Mouse (Mus musculus): ENCODE data around the gene Ccna2.
A peak's percentile ranks its signal among the peaks of the same experiment; 100 is the strongest.
"Not testable (repeated sequence)": the region's sequence is repeated elsewhere in the genome, so short reads cannot be mapped to it uniquely, and the experiment has no call there.

Gene Ccna2

GRCm38 (mm10) chr3:36571827-36572378 lies at the start of gene Ccna2:
TSS of gene Ccna2 (minus strand) at chr3:36572150.
- DNase-seq = peak; percentile 98

- peak; percentile 23 for DNase-seq
These were observed 46.2 kb upstream of the Ccna2 start for GRCm38 (mm10) chr3:36618181-36618580.

GRCm38 (mm10) chr3:36613908-36614255 lies 41.9 kb upstream of the Ccna2 start:
- peak; percentile 2 for DNase-seq

DNA sequence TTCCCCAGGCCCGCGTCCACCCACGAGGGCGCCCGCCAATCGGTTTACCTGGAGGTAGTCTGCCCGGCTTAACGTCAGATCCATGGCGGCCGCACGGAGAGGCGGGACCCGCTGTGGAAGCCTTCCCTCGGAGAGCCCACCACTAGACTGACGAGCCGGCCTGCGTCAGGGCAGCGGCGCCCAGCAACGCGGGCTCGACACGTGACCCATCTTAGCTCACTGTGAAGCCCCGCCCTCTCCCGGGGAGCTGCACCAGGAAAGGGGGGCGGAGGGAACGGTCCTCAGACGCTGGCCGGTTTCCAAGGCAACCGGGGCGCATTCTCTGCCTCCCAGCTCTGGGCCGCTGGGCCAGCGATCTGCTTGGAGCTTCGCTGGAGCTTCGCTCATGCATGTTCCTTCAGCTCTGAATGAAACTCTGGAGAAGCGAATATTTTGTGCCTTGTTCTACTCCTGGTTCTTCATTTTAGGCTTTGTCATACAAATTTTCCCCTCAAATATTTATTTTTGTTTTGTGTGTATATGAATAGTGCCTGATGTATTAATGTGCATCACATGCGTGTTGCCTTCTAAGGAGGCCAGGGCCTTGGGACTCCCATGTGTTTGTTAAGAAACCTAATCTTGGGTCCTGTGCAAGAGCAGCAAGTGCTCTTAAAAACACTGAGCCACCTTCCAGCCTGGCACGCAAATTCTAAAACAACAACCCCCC lies 41.4 kb upstream of the Ccna2 start, which contains the start of gene Bbs7:
Bbs7 (minus strand) TSS at position 276 of the 706 bp plus-strand sequence.
- peak; percentile 90 for DNase-seq

GRCm38 (mm10) chr3:36612687-36613086 lies 40.7 kb upstream of the Ccna2 start:
- DNase-seq = no peak

DNA sequence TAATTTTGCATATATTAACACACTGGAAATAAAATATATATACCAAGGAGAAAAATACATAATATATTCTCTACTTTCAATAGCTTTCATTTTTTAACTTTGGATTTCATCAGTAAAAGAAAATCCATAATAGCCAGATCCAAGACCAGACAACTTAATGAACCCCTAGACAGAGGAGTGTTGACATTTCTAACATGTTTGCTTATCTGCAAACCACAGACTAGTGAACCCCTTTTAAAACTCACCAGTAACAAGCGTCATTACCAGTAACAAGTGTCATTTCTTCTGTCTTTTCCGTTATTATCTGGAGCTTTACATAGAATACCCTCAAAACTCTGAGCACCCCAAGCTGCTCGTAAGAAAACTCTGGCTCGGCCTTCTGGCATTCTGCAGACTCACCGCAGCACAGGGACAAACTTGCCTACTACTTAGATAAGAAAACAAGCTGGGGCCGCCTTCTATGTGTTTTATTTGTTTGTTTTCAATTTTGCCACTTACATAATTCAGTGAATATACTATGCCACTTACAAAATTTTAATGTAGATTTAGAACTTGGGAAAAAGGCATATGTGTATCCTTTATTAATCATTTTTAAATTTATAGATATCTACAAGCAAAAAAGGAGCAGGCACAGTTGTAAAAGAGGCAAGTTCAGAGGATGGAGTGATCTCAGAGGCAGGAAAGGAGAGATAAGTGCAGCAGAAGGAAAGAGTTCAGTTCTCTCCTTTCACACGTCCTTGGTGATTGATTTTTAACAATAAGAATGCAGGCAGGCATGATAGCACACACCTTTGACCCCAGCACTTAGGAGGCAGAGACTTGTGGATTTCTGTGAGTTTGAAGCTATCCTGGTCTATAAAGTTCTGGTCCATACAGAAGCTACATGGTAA lies 34.2 kb upstream of the Ccna2 start:
- DNase-seq = no peak

DNA sequence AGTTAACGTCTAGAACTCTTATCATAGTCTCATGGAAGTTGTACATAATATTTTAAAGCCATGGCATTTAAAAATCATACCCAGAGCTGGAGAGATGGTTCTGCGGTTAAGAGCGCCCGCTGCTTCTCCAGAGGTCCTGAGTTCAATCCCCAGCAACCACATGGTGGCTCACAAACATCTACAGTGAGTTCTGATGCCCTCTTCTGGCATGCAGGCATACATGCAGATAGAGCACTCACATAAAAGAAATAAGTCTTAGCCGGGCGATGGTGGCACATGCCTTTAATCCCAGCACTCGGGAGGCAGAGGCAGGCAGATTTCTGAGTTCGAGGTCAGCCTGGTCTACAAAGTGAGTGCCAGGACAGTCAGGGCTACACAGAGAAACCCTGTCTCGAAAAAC lies 27.8 kb upstream of the Ccna2 start:
- not testable (repeated sequence) for DNase-seq

DNA sequence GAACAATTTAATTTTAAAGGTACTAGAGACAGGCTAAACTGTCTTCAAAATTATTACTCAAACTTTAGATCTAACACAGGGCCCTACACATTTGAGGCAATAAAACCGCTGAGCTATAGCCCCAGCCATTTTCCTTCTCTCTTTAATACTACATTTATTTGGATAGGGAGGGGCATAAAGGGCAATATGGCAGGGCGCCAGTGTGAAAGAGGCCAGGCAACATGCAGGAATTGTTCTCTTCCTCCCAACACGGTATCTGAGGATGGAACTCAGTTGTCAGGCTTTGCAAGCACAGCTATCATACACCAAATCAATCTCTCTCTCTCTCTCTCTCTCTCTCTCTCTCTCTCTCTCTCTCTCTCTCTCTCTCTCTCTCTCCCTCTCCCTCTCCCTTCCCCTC lies 26.9 kb upstream of the Ccna2 start:
- no peak for DNase-seq

DNA sequence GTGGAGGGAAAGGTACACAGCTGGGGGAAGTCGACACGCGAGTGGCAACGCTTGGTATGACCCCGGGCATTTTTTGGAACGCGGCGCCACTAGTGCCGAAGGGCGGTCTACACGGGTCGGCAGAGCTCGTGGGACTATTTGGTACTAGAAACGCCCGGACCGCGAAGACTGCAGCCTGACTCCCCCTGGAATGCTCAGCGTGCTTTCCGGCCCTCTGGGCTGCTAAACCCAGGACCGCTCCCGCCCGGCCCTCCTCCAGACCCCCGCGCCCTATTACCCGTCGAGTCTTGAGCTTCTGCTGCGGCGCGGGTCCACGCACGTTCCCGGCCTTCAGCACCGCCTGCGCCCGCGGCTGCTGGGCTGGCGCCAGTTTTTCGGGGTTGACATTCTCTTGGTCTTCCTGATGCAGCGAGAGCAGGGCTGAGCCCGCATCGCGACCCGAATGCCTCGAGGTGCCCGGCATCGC lies 556 bp downstream of the Ccna2 start:
- peak; percentile 3 for DNase-seq

- DNase-seq = no peak
These were observed 2.1 kb downstream of the Ccna2 start for GRCm38 (mm10) chr3:36569836-36570235.

DNA sequence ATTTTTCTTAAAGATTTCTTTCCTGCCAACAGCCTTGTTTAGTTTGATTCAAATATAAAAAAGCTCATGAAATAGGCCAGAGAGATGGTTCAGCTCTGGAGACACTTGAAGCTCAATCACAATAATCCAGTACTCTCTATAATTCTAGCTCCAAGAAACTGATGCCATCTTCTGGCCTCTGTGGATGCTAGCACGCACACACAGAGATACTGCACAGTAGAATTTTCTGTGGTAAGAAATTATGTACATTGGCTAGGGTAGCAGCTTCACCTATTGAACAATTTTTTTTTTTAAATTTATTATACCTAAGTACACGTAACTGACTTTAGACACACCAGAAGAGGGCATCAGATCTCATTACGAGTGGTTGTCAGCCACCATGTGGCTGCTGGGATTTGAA lies 8.3 kb downstream of the Ccna2 start:
- no peak for DNase-seq

DNA sequence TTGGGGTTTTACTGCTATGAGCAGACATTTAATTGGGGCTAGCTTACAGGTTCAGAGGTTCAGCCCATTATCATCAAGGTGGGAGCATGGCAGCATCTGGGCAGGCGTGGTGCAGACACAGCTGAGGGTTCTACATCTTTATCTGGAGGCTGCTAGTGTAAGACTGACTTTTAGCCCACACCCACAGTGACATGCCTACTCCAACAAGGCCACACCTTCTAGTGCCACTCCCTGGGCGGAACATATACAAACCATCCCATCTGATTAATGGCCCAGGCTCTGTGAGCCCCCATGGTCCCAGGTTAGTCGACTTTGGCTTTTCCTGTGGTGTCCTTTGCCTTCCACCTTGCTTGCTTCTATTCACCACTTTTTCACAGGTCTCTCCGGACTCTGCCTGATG lies 12.3 kb downstream of the Ccna2 start:
- no peak for DNase-seq

GRCm38 (mm10) chr3:36557601-36558000 lies 14.3 kb downstream of the Ccna2 start:
- no peak for DNase-seq

DNA sequence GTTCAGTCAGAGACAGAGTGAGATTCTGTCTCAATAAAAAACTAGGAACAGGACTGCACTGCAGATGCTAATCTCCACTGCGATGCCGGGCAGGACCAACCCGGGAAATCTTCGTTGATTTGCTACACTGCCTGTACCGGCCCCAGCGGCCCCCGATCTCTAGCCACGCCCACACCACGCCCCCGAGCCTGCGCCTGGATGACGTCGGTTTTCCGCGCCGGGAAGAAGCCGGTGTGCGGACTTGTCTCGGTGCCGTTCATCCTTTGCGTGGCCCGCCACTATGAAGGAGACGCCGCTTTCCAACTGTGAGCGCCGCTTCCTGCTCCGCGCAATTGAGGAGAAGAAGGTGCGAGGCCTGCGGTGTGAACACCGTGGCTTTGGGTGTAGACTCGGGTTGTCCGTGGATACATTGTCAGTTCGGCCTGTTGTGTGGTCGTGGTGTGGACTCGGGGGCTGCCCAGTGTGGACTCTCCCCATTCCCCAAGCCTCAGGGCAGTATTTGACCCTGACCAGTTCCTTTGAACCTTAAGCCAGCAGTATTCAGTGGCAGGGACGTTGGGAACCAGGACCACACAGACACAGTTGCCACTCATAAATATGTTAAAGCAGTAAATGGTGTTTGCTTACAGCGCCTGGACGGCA lies 19.4 kb downstream of the Ccna2 start, which contains the start of gene Exosc9:
Exosc9 (plus strand) TSS at position 201 of the 642 bp plus-strand sequence.
- DNase-seq = peak; percentile 90

- peak; percentile 7 for DNase-seq
These were observed 20.0 kb downstream of the Ccna2 start for GRCm38 (mm10) chr3:36551851-36552384.

DNA sequence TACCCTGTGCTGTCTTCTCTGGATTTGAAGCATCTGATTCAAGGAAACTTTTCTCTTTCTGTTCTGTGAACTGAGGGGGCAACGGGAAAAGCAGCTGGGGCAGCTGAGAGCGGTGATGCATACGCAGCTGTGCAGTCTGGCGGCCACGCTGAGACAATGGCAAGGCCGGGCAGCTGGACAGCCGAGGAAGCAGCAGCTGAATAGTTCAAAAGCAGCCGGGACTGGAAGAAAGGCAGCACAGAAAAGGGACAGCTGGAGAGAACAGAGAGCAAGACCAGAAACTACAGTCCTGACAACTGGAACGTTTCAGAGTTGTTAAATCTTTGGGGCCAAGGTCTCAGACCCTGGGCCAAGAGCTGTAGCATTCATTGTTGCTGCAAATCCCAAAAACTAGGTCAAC lies 20.6 kb downstream of the Ccna2 start:
- DNase-seq = no peak

DNA sequence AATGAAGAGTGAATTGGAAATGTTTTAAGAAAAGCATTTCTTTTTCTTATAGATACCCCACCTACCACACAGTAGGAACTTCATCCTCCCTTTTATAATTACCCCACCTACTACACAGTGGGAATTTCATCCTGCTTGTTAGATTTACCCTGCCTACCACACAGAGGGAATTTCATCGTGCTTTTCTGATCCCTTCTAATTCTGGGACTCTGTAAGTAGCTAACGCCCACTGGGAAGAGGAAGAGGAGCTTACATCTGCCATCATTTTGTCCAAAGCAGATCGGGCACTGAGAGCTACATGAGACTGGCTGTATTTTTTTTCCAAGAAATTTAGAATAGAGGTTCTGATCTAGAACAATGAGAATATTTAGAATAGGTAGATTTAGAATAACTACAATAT lies 27.0 kb downstream of the Ccna2 start:
- DNase-seq = no peak

- DNase-seq = no peak
These were observed 30.6 kb downstream of the Ccna2 start for GRCm38 (mm10) chr3:36541399-36541798.

- no peak for DNase-seq
These were observed 31.2 kb downstream of the Ccna2 start for GRCm38 (mm10) chr3:36540756-36541155.

DNA sequence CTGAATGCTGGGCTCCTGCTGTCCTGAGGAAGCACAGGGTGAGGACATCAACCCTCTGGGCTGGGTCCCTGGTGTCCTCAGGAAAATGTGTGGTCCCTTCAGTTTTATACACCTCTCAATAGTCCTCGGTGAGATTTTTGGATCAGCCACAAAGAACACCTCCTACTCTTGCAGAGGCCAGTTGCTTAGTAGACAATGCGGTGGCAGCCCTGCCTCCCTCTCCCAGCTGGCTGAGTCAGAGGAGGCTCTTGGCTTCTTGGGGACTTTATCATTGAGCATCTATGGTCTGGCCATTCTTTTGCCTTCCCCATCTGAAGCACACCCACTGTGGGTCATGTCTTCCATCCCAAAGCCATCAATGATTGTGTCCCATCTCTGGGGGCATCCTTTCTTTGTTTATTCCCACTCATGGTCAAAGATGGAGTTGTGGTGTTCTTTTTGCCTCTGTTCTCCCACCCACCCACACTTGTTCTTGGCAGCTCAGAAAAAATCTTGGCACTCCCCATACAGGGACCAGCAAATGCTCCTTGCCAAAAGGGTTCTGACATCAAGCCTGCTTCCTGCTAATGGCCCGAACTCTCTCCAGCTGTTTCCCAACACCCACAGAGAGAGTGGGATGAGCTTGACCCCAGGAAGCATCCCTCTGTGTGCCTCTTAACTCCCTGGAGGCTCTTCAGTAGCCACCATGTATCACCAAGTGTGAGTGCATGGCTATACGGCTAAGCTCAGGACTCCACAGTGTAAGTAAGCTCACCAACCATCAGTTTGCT lies 34.1 kb downstream of the Ccna2 start:
- no peak for DNase-seq

DNA sequence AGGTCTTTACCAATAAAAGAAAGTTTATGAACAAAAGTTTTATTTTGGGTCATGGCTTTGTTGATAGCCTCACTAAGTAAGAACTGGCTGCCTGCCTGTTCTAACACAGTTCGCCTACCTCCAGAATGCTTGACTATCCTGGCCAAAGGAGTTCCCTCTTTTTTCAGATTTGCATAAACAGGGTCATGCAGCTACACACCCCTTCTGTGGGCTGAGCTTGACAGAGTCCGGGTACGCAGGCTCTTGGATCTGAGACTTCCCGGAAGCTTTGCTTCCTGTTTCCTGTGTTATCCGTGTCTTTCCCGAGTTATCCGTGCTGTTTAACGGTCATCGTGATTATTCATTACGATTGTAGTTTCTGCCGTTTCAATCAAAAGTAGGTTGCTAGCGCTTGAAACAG lies 35.9 kb downstream of the Ccna2 start:
- no peak for DNase-seq

DNA sequence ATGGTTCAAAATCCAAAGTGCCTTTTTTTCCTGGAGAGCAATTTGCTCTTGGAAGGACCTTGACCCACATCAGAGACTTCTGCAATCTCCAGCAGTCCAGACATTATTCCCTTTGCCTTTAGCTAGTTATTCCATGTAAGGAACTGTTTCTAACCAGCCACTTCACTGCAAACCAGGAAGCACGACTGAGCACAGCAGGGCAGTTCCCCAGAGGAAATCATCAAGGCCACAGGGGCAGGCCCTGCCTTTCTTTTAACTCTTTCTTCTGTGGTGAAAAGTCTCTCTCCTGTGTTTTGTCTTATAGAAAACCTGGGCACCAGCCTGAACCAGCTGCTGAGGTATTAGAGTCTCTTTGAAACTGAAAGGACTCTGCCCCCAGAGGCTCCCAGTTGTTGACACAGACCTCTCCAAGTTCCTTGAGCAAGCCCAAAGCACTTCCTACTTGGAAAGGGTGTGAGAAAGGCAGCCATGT lies 38.7 kb downstream of the Ccna2 start:
- no peak for DNase-seq
